Mouse (Mus musculus) liver, adult 2 months (tissue): ENCODE measurements around the gene Dcp1a.

Experiments
- CTCF ChIP-seq: fragments of 200-500 bp; IDR thresholded peaks from 2 replicates; pipeline ENCODE4 v1.5.1; 2011; ENCODE audit warnings: low read depth, low read length, control low read depth
- POLR2A ChIP-seq: fragments of 200-500 bp; IDR thresholded peaks from 2 replicates; pipeline ENCODE4 v1.6.1; 2011; ENCODE audit warnings: low read length, control low read depth; ENCODE audit not compliant: insufficient read depth; ENCODE audit errors: extremely low read depth

- no peak for TF ChIP-seq CTCF
- TF ChIP-seq POLR2A: no peak
Measured at GRCm38 (mm10) chr14:30551981-30552380, 72.6 kb downstream of the Dcp1a start.
